Mouse (Mus musculus) spleen, postnatal 14 days (tissue): Measurements from ENCODE around the gene Cdk12.

Experiments used
- DNase-seq, 2 experiments: peaks; one replicate each; pipeline ENCODE4 v3.0.0; 2021 to 2022; ENCODE audit warnings: low spot score in 2 of 2

Cdk12 gene

DNA sequence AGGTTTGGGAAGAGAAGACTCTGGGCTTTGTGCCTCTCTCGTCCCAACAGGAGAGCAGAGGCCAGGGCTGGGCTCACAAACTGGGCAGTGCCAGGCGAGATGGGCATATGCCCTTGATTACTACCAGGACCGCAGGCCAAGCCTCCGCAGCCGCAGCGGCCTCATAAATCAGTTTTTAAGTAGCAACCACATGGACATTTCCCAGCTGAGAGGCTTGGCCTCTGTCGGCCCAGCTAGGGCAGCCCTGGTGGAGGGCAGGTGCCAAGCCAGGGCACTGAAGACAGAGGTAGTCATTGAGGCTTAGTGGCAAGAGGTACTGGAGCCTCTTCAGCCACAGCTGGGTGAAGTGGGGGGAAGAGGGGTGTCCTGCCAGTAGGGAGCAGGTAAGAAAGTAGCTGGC lies 114.6 kb downstream of the Cdk12 start:
- DNase-seq: no peak

DNA sequence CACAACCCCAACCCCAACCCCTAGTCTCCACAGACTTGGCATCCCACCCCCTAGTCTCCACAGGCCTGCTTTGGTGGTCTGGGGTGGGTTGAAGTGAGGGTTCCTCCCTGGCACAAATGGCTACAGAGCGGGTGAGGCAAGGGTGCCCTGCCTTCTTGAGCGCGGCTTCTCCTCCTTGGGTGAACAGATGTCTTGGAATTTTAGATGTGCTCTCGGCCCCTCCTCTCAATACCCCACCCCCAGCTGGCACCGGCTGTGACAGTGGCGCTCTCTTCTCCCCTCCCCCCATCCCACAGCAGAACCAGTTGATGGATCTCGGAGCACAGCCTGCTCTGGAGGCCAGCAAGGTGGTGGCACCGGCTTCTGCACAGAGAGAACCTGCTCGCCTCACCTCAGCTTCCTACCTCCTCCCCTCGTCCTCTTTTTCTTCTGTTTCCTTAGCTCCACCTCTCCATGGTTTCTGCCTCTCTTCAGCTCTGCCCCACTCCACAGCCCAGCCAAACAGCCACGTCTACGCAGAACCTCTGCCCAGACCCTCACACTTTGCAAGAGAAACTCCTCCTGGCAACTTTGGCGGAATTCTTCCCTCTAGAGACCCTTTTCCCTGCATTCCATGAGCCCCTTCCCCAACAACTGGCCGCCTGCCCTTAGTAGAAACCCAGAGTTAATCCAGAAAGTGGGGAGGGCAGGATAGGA lies 115.7 kb downstream of the Cdk12 start:
- DNase-seq: no peak

DNA sequence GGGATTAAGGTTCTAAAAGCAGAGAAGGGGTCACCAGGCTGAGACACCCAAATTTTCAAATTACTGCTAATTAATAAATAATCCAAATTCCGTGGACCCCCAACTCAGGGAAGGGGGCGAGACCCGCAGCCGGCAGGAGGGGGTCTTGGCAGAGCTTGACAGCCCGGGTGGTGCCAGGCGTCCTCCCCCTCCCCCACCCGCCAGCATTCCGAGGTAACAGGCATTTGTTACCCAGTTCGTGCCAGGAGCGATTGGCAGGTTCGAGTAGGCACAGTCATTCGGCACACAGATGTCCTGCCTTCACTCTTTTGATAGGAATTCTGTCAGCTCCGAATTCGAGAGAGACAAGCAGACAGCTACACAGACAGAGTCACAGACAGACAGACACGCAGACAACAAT lies 116.3 kb downstream of the Cdk12 start:
- DNase-seq: no peak

DNA sequence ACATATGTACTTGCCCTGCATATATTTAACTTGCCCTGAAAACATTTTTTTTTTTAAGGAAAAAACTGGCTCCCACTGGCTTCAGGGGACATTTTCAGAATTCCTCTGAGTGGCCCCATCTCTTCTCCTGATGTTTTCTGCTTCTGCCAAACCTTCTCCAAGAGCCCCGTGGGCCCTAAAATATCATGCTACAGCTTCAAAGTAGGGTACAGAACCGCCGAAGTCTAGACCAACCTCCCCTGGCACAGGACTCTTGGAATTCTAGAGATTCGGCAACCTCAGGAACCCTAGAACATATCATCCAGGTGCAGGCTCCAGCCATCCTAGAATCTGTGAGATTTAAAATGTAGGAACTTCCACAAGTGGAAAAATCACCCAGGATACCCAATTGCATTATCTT lies 116.7 kb downstream of the Cdk12 start:
- DNase-seq: no peak

DNA sequence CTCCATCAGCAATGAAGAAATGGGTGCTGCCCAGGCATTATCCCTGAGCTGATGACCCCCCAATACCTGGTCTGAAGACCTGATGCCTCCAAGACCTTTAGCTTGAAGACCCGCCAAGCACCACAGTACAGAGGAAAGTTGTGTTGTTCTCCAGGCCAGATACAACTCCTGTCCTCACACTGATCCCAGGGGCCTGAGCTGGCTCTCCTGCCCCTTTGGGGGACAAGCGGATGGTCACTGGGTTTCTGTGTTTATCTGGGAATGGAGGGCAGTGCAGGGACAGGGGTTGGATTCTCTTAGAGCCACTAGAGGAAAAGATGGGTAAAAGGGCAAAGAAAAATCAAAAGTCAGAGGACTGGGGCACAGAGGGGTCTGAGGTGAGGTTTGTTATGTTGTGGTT lies 117.1 kb downstream of the Cdk12 start:
- DNase-seq: no peak

DNA sequence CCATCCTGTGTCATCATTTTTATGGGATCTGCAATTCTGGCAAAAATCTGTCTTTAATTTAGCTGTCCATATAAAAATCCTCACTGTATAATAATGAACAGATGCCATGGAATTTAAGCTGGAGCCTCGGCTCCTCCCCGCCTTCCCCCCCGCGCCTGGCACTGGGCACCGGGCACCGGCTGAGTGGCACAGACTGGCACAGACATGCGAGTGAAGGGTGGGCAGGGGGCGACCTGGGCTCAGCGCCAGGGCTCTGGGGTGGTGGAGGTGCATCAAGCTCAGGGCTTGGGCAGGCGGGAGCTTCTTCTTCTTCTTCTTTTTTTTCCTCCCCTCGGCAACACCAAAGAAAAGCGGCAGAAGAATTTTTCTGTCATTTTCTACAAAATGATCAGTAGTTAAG lies 117.5 kb downstream of the Cdk12 start:
- no peak for DNase-seq

DNA sequence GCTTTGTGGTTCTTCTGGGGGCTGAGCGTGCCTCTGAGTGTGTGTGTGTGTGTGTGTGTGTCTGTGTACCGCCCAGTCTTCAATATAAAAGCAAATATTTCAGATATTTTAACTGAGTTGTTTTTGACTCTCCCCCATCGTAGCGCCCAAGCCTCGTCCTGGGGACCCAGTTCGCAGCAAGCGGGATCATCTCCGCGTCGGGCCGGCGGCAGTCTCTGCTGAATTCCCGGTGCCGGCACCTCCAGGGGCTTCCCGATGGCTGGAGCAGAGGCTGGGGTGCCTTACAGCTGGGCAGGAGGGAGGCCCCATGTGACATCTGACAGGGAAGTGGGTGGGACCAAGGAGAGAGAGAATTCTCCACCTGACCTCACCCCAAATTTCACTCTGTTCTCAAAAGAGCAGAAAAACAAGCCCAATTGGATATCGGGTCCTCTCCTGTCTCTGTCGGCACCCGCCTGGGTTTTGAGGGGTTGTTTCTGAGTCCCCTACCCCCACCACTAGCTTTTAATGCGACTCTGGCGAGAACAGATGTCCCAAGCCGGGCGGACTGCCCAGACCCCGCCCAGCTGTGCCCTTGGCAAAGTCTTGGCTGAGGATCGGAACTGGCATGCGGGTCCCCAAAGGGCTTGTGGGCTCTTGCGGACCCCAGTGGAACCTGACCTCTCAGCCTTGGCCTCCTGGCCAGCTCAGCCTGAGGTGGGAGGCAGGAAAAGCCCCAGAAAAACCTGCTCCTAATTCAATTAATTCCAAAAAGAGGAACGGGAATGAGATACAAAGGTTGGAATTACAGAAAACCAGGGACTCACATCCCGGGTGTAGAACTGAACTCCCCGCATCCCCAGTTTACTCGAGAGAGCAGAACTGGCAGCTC lies 118.2 kb downstream of the Cdk12 start:
- DNase-seq: no peak

DNA sequence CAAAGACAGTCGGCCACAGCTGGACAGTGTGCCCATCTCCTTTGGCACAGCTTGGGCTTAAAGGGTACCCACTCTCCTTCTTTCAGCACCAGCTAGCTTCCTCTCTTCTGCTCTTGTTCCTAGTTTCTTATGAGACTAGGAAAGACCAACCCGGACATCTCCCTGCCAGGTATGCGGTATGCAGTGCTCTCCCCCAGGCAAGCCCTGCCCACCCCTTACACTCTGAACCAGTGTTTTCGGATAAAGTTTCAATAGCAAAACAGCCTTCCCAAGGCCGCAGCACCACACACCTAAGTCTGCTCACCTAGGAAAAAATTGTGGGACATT lies 118.8 kb downstream of the Cdk12 start:
- no peak for DNase-seq

DNA sequence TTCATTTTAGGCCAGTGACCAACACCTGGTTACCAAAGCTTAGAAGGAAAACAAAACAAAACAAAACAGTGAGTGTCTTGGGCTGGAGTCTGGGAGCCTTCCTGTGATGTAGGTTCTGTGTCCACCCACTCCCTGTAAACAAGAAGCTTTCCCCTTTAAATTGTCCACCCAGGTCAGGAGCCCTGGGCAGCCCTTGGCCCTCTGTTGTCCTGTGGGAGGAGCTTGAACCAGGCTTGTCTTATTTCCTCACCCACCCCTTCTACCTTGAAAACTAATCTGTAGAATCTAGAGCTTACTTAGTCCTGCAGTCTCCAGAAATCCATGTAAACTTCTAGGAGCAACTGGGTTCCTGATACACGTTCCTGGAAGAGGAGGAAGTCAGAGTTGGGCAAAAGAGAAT lies 119.3 kb downstream of the Cdk12 start:
- no peak for DNase-seq

DNA sequence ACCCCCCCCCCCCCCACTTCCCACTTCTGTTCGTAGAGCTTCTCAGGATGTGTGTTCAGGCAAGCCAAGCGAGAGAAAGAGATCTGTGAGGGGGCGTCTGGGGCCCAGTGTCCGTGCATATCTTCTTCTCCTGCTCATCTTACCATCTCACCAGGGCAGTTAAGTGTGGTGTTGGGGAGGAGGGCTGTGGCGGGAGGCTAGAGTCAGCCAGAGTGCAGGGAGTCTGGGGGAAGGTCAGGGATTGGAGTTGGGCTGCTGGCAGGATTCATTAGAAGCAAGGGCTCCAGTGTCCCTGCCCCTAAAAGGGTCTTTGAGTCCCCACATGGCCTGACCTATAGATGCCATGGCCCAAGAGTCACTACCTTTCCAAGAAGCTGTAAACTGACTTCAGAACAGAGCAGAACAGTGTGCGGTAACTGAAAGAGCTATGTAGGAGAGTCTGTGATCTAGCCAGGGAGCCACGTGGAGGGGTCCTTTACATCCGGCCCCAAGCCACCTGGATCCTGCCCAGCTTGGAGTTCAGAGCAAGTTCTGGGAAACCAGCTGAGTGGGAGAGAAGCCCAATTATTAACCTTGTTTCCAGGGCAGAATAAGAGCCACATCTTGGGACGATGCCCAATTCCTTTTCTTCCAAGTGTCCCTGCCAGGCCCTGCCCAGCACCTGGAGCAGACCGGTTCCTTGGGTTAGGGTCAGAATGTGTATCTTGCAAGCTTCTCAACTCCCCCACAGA lies 120.4 kb downstream of the Cdk12 start:
- no peak for DNase-seq

DNA sequence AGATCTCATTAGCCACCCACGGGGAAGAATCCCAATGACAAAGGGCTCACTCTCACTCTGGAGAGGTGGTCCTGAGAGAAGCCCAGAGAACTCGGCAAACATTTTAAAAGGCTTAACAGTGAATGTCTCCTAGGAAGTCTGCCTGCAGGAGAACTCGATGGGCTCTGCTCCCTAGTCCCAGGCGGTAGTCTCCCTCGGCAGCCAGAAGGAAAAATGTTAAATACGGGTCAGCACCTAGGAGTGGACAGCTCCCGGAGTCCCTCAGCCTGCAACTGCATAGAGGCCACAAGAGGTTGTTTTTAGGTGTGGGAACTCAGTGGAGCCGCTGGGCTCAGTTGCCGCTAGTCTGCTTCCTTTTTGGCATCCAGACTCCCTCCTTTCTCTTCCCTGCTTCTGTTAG lies 121.1 kb downstream of the Cdk12 start:
- no peak for DNase-seq

DNA sequence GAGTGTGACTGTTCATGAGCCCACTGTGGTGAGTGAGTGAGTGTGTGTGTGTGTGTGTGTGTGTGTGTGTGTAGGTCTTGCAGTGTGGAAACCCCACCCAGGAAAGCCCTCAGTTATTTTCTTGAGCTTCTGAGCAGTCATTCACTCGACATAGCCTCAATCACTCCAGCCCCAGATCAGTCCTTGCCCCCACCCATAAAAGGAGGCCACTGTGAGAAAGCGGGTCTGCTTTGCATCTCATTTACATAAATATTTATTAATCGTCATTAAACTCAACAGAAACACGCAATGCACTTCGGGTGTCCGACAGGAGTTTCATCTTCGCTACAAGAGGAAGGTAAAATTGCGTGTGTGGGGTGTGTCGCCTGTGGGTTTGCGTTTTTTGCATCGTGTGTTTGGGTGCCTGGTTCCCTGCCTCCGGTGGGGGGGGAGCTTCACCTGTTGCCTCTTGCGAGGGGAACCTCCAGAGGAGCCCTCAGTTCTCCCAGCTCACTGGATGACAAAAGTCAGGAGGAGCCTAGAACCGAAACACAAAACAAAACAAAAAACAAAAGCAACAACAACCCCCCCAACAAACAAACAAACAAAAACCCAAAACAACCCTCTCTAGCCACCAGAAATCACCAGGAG lies 122.4 kb downstream of the Cdk12 start:
- DNase-seq: no peak

DNA sequence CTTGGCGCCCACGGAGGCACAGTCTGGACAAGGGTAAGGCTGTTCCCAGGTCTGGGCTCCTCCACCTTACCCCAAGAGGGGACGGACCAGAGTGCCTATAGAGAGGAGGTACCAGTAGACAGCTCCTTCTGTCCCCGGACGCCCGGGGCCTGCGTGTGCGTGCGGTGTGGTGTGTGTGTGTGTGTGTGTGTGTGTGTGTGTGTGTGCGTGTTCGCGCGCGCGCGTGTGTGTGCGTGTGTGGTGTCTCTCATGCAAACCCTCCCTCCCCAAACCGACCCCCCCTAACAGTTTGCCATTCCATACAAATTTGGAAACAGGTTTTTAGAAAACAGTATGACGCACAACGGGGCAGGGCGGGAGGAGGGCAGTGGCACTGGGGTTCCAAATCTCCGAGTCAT lies 123.0 kb downstream of the Cdk12 start:
- DNase-seq: no peak

DNA sequence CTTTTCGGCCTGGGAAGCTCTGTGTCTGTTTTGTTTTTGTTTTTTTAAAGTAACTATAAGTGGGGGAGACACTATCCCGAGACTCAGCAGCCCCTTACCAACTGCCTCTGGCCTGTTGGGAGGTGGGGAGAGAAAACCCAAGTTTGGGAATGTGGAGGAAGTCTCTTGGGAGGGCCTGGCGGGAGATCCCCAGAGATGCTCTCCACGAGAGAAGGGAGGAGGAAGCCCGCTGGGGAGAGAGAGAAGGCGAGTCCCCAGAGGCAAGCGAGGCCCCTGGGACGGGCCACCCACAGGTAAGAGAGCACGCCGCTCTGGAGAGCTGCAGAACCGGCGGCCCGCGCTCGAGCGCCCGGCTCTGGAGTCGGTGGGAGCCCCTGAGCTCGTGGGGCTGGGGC lies 123.9 kb downstream of the Cdk12 start:
- no peak for DNase-seq

DNA sequence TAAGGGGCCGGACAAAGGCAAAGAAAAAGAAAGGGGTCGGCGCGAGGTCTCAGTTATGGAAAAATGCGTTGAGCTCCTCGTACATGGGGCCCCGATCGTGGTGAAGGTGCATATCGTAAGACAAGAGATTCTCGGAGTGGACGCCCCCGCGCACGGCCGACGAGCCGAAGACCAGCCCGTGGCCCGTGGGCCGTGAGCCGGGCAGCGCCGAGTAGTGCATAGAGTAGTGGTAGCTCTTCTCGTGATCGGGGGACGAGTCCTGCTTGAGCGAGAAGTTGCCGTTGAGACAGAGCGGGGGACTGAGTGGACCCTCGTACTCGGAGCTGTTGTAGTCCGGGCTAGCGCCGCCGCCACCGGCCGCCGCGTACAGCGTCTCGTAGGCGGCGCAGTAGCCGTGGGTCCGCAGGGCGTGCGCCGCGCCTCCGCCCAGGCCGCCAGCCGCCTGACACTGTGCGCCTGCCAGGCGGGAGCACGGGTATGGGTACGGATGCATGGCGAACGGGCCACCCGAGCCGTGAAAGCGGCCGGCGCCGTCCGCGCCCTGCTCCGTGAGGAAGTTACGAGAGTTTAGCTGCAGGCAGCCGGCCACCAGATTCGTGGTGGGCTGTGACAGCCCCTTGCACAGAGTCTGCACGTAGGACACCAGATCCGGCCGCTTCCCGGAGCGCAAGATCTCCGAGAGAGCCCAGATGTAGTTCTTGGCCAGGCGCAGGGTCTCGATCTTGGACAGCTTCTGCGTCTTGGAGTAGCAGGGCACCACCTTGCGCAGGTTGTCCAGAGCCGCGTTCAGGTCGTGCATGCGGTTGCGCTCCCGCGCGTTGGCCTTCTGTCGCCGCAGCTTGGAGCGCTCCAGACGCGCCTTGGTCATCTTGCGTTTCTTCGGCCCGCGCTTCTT lies 124.5 kb downstream of the Cdk12 start:
- DNase-seq: no peak

DNA sequence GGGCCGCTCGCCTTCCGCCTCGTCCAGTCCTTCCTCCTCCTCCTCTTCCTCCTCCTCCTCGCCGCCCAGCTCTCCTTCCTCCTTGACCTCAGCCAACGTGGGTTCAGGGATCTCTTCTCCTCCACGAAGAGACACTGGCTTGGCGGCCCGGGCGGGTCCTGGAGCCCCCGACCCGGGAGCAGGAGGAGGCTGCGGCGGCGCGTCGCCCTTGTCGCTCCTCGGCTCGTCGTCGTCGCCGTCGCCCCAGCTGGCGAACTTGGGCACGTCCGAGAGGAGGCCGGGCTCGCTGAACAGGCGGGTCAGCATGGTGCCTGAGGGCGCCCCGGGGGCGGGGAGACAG lies 125.1 kb downstream of the Cdk12 start:
- DNase-seq: no peak
